ENCODE assay signal across 9 mouse cellular contexts in the genomic region with DNA sequence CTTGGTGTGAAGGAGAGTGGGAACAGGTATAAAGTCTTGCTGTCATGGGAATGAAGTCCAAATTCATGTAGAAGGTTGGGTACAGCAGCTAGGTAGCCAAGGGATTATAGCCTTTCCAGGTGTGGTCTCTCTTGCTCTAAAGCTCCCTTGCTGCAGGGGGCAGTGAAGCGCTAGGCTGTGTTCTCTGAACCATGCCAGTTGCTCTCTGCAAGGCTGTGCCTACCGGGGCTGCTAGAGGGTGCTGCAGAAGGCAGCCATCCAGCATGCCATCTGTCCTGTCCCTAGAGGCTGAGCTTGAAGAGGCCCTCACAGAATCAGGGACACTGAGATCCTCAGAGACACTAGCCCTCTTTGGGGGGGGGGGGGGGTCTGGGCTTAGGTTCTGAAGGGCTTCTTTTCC. TPM values are rescaled to one million over a fixed set of nuclear protein-coding genes. Genes with fewer than 3 reads are reported as not detected.
DNase-seq lines count a peak whose midpoint lies in the region; ATAC-seq lines count a peak whose summit lies in the region.
"Had no signal": no experiment of that assay in that cellular context is flagged by ENCODE, and none has a peak within 500 bp of the region (broad histone marks: within the 10 kb centered on the region; RNA-seq: fewer than 3 reads in every experiment).

No protein-coding gene starts in this region.

- no peaks in the 10 kb centered on the region for H3K4me1 ChIP-seq in forebrain, embryonic 13.5 days

- intact Hi-C loops in left cerebral cortex, postnatal 4 days (cut with DNase I), result no loop called here
- intact Hi-C loops in left cerebral cortex, postnatal 10 days (cut with DNase I), result no loop called here

- 0 out of 2 replicates have a peak, but pooled peaks cover 3% of the 10 kb centered on the region for H3K27me3 ChIP-seq in forebrain, embryonic 13.5 days

- 20% methylated on average over 2 of the region's 2 CpGs for WGBS in forebrain, embryonic 13.5 days

- no peak overlapping the region for H3K4me2 ChIP-seq in forebrain, embryonic 13.5 days

- H3K27ac ChIP-seq in forebrain, embryonic 13.5 days, result no peak overlapping the region
- H3K27ac ChIP-seq: macrophage had no signal

- ATAC-seq in forebrain, embryonic 13.5 days, result no peak

- peak; percentile 50 for DNase-seq in left cerebral cortex, postnatal 4 days
- DNase-seq in left cerebral cortex, postnatal 10 days (ENCODE audit: extremely low spot score in 1 of 2, low spot score in 2 of 2), result no peak
- DNase-seq in adrenal gland, adult 8-10 months, result peak; percentile 33
- DNase-seq in kidney, adult 9 months, result peak; percentile 82
- peak; percentile 78 for DNase-seq in lung, postnatal 36 days
- DNase-seq in MN1 (ENCODE audit: low spot score), result no peak
- DNase-seq in heart, adult 11 months, result no peak

- no peaks in the 10 kb centered on the region for H3K36me3 ChIP-seq in forebrain, embryonic 13.5 days (ENCODE audit: poor library complexity, severe bottlenecking)

- H3K4me3 ChIP-seq in forebrain, embryonic 13.5 days, result no peak overlapping the region

- H3K9me3 ChIP-seq in forebrain, embryonic 13.5 days (replicated peaks), result no peaks in the 10 kb centered on the region

- H3K9ac ChIP-seq in forebrain, embryonic 13.5 days, result no peak overlapping the region

RNA-seq across cellular contexts. Expression of gene Shank2, which starts 50.6 kb away (rescaled TPM):
- 100 to 1,000 TPM; 133 to 143 TPM for total RNA-seq in left cerebral cortex, postnatal 4 days (2021)
- total RNA-seq in left cerebral cortex, postnatal 10 days (2021), result 100 to 1,000 TPM; 162 to 172 TPM
- total RNA-seq in adrenal gland, adult 8-10 months (2022), result 10 to 100 TPM; 15.1 to 28.5 (median 23.6) TPM
- polyA plus RNA-seq in forebrain, embryonic 13.5 days (2015; fragmentation: Nextera tagmentation; extraction: Ambion mirVana), result 4.1 and 4.9 TPM in 2 replicates
- polyA plus RNA-seq: macrophage had no signal

Comparison
In these comparisons a context has a peak if more than half of its experiments do, and no peak if none do; other contexts are left out.
1. DNase-seq: peak in left cerebral cortex, postnatal 4 days (single experiment), adrenal gland, adult 8-10 months (single experiment), kidney, adult 9 months (single experiment) and lung, postnatal 36 days (single experiment); none in left cerebral cortex, postnatal 10 days (0 of 2), MN1 (single experiment) and heart, adult 11 months (single experiment).
2. RNA of gene Shank2, which starts 50.6 kb away (total RNA-seq): 162 to 172 TPM in left cerebral cortex, postnatal 10 days and 133 to 143 TPM in left cerebral cortex, postnatal 4 days; 15.1 to 28.5 TPM in adrenal gland, adult 8-10 months; every median in the first group is over 4 times any median in the second.